Mouse (Mus musculus): ENCODE measurements around the gene Fignl2.

Gene Fignl2

DNA sequence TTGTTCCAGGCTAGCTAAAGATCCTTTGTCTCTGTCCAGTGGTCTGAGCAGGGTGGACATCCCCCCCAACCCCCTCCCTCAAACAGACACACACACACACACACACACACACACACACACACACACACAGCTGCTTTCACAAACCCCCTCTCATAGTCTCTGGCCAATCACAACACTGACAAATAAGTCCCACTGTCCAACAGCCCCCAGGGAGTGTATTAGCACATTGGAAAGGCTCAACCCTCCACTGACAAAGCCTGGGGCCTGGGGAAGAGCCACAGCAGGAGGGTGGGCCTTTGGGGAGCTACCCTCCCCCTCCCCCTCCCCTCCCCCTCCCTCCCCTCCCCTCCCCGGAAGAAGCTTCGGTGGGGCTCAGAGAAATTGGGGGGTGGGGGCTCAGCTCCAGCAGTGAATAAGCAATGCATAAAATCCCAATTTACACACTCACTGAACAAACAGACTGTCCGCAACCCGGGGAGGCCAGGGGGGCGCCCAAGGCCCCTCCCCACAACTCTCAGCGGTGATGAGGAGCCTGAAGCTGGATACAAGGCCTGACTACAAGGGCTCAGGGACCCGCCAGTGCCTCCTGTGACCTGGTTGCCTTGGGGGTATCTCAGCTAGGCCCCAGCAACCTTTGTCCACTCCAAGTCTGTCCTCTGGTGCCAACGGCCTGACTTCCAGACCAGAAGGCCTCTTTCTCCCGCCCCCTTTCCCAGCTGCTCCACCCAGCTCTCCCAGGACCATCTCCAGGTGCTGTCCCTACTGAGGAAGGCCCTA, 11.3 kb downstream of the Fignl2 start:
- DNase-seq (ENCODE audit: low read depth): no peak

DNA sequence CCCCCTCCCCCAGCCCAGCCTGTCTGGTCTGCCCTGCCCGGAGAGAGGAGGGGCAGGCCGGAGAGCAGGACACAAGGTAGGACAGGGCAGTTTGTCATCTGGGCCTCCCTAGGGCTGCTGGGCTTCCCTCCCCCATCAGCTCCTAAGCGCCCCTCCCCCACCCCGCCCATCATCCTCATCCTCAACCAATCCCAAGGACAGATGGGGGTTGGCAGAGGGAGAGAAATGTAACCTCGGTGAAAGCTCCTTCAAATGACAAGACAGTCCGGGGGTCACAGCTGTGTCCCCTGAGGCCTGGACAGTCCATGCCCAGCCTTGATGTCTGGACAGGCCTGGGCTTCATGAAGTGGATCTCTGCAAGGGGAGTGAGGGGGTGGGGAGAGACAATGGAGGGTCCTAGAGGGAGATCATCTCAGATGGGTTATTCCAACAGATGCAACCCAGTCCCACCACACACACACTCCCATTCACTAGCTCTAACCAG, 12.0 kb downstream of the Fignl2 start:
- DNase-seq (ENCODE audit: low read depth): no peak

DNA sequence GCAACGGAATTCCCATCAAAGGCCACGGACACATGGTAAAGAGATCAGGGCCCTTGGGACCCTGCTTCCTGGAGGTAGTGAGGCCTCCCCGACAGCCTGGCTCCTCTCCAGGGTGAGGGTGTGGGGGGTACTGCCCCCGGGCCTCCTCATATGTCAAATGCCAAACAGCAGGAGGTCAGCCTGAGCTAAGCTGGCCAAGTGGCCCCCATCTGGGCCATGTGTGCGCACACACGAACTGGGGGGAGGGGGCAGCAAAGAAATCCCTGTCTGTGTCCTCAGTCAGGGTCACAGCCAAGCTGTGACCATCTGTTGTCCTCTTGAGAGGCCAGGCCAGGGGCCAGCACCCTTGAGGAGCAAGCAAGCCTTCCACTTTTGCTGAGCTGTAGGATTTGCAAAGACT, 13.3 kb downstream of the Fignl2 start:
- DNase-seq (ENCODE audit: low read depth): no peak

DNA sequence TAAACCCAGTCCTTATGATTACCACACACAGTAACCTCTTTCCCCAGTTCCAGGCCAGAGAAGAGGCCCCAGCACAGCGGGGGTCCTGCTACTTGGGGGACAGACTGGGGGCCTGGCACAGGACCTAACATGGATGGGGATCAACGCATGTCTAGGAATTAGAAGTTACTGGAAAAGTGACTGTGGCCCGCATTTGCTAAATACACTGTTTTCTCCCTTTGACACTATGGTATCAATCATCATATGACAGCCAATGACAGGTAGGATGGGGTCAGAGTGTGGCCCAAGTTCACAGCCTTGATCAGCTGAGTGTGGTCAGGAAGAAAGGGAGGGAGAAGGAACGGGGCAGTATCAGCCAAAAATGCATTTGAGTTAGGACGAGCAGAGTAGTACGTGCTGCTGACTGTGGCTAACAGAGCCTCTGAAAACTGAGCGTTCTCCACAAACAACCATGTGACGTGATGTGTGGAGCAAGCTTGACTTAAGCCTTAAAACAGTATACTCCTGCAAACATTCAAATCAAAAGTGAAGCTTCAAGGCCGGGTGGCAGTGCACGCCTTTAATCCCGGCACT, 18.0 kb downstream of the Fignl2 start:
- no peak for DNase-seq (ENCODE audit: low read depth)

- no peak for DNase-seq (ENCODE audit: low read depth)
Observed at GRCm38 (mm10) chr15:101059570-101060279, 18.6 kb downstream of the Fignl2 start.

GRCm38 (mm10) chr15:101056225-101056624, 22.1 kb downstream of the Fignl2 start:
- peak; percentile 53 for DNase-seq (ENCODE audit: low read depth)

GRCm38 (mm10) chr15:101054541-101054940, 23.8 kb downstream of the Fignl2 start:
- DNase-seq (ENCODE audit: low read depth): no peak

DNA sequence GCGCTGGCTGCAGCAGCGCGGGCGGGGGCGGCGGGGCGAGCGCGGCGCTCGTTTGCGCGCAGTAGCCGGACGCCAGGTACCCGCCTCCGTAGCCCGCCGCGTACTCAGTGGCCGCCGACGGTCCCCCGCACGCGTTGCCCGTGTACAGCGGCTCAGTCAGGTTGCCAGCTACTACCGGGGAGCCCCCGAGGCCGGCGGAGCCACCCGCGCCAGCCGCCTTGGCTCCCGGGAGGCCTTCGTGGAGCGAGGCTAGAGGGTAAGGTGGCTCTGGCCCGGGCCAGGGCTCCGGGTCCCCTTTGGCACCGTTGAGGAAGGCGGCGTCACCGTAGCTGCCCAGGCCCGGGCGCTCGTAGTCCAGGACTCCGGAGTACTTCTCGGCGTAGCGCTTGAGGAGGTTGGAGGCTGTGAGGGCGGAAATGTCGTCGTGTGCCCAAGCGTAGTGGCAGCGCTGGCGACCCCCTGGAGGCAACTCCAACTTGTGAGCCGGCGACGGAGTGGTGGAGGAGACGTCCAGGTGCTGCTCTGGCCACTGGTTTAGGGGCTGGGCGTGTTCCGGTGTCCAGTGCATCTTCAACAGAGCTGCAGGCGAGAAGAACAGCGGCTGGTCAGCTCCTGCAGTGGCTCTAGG, 24.4 kb downstream of the Fignl2 start:
- no peak for DNase-seq (ENCODE audit: low read depth)

DNA sequence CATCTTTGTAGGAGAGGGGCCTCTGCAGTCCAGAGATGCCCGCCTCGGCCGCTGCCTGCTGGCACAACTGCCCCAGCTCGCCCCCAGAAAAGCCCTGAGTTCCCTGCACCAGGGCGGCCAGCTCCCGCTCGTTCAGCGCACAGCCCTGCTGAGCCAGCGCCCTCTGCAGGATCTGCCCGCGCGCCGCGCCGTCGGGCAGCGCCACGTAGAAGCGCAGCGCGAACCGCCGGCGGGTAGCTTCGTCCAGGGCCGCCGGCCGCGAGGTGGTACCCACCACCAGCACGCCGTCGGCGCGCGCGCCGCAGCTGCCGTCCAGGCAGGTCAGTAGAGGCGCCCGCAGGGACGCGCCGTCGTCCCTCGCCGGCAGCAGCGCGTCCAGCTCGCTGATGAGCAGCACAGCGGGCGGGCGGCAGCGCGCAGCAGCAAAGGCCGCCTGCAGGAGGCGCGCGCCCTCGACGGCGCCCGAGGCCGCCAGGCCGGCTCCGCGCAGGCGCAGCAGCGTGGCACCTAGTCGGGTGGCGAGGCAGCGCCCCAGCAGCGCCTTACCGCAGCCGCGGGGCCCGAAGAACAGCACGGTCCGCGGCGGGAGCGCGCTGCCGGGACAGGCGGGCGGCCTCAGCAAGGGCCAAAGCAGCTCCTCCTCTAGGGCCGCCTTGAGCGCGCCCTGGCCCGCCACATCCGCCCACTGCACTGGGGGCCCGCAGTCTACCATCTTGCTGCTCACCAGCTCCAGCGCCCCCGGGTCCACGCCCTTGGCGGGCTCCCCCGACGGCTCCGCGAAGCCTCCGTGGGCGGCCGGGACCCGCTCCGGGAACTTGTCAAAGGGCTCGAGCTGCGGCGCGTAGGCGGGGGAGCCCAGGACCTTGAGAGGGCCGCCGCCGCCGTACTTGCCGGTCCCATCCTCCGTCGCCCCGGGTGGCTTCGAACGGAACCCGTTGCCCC, 25.5 kb downstream of the Fignl2 start:
- no peak for DNase-seq (ENCODE audit: low read depth)

DNA sequence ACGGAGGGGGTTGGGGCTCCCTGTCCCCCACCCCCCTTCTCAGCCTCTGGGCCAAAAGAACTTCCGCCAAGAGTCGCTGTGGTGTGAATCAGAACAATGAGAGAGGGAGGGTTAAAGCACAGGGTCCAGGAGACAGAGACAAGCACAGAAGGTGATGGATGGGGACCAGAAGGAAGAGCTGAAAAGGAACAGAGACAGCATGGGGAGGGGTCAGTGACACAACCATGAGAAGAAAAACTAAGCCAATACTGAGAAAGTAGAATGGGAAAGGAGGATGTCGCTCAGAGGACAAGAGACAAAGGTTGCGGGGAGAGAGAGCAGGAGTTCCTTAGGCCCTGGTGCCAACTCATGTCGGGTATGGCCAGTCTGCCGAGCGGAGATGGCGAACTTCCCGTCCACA, 26.5 kb downstream of the Fignl2 start:
- DNase-seq (ENCODE audit: low read depth): no peak

DNA sequence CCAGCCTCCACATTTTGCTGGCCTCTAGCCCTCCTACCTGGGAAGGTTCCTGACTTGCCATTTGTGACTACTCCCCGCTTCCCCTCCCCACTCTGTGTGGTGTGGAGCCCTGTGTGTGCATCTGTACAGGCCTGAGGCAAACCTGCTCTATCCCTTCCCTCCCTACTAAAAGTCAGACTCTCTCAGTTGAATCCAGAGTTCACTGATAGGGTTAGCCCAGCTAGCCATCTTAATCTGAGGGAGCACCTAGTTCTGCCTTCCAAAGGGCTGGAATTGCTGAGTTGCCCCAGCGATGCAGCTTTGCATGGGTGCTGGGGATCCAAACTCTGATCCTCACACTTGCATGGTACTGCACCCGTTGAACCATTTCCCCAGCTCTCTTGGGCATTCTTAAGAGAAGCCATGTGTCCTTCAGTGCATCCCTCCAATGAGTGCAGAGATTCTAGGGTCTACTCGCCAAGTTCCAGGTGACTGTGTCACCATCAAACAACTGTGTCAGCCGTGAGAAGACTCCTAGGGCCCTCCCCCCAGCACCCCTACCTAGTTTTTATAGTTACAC, 29.9 kb downstream of the Fignl2 start:
- no peak for DNase-seq (ENCODE audit: low read depth)

GRCm38 (mm10) chr15:101047194-101047555, 31.2 kb downstream of the Fignl2 start, which contains the start of gene Gm47841:
Gene Gm47841, minus strand, starts transcription at chr15:101047397.
- no peak for DNase-seq (ENCODE audit: low read depth)

GRCm38 (mm10) chr15:101046527-101047193, 31.7 kb downstream of the Fignl2 start:
- no peak for DNase-seq (ENCODE audit: low read depth)

GRCm38 (mm10) chr15:101046039-101046526, 32.3 kb downstream of the Fignl2 start:
- DNase-seq (ENCODE audit: low read depth): no peak

- no peak for DNase-seq (ENCODE audit: low read depth)
Observed at GRCm38 (mm10) chr15:101044531-101044930, 33.8 kb downstream of the Fignl2 start.

DNA sequence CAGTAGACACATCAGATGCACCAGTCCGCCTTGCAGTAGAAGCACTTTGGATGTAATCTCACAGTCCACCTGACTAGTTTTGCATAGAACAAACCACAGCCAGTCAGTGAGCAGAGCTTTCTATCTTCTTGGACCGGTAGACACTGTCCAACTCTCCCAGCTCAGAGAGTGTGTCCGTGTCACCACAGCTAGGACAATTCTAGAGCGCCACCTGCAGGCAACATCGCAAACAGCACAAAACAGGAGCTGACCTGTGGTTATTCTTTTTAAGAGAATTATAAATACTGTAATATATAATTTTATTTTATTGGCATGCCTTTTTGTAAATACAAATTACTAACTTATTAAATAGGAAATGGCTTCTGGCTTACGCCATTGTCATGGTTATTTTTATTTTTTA, 35.8 kb downstream of the Fignl2 start:
- peak; percentile 41 for DNase-seq (ENCODE audit: low read depth)

GRCm38 (mm10) chr15:101041966-101042365, 36.4 kb downstream of the Fignl2 start:
- no peak for DNase-seq (ENCODE audit: low read depth)

GRCm38 (mm10) chr15:101039651-101040050, 38.7 kb downstream of the Fignl2 start:
- no peak for DNase-seq (ENCODE audit: low read depth)

GRCm38 (mm10) chr15:101028960-101029359, 49.4 kb downstream of the Fignl2 start:
- no peak for DNase-seq (ENCODE audit: low read depth)

GRCm38 (mm10) chr15:101011352-101011751, 67.0 kb downstream of the Fignl2 start:
- DNase-seq (ENCODE audit: low read depth): no peak
